ENCODE assay signal across 19 mouse cellular contexts in the genomic region with DNA sequence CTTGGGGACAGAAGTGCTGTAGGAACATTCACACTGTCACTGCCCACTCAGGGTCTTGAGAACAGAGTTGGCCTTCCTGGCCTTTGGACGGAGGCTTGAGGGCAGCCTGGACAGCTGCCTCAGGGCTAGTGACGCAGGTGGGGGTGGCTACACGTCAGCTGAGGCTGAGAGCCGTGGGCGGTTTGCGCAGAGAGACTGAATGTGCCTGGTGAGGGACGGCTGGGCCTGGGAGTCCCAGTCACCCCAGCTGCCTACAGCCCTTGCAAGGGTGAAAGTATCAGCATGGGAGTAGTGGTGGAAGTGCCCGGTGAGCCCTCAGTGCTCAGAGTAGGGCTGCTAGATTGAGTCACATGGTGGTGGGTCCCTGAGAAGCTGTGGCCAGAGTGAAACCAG. TPM values are rescaled to one million over a fixed set of nuclear protein-coding genes. Genes with fewer than 3 reads are reported as not detected.
DNase-seq lines count a peak whose midpoint lies in the region; TF ChIP-seq lines count a peak whose summit lies in the region.
"Had no signal": no experiment of that assay in that cellular context is flagged by ENCODE, and none has a peak within 500 bp of the region (broad histone marks: within the 10 kb centered on the region; RNA-seq: fewer than 3 reads in every experiment).

No protein-coding gene starts in this region.

- no peak for TF ChIP-seq CTCF in left cerebral cortex, adult 2 months (IDR thresholded peaks at IDR 0.05)

- peak overlapping the region; percentile 85 for H3K27ac ChIP-seq in left cerebral cortex, adult 2 months
- H3K27ac ChIP-seq: forebrain, embryonic 13.5 days; gastrocnemius, adult 2 months; heart, adult 2 months; hindbrain, embryonic 15.5 days; limb, embryonic 12.5 days; liver, embryonic 14.5 days had no signal

- H3K4me3 ChIP-seq in left cerebral cortex, adult 2 months, result no peak overlapping the region
- H3K4me3 ChIP-seq: forebrain, embryonic 13.5 days; gastrocnemius, adult 2 months; heart, adult 2 months; hindbrain, embryonic 15.5 days; limb, embryonic 12.5 days; megakaryocyte, embryonic 14.5 days had no signal

- peak; percentile 64 to 69 for DNase-seq in frontal cortex, postnatal 36 days (ENCODE audit: low spot score in 2 of 2)
- DNase-seq in frontal cortex, postnatal 14 days (ENCODE audit: low spot score in 2 of 2), result no peak
- DNase-seq in left cerebral cortex, adult 2 months (ENCODE audit: extremely low spot score in 1 of 2, low spot score in 2 of 2), result peak; percentile 56 to 75
- no peak for DNase-seq in left cerebral cortex, adult 11 months (ENCODE audit: low spot score)
- DNase-seq in NIH3T3 (ENCODE audit: low read depth), result peak; percentile 4
- DNase-seq in cerebellum, postnatal 10 days, result peak; percentile 38 to 51
- no peak for DNase-seq in kidney, adult 11 months
- no peak for DNase-seq in adrenal gland, adult (ENCODE audit: inconsistent age in 2 of 2, low spot score in 1 of 2)
- DNase-seq: adrenal gland, adult 2 months; gastrocnemius, adult 2 months; heart, adult 2 months; kidney, adult 2 months; kidney, postnatal 36 days; thymus, postnatal 25 days had no signal

- intact Hi-C loops in left cerebral cortex, adult 2 months (cut with DNase I), result no loop called here

RNA-seq across cellular contexts. Expression of a gene that starts 6.6 kb away (rescaled TPM):
- total RNA-seq in left cerebral cortex, adult 2 months (2021), result 100 to 1,000 TPM; 223 to 224 TPM

RNA-seq across cellular contexts. Expression of a gene that starts 37.9 kb away (rescaled TPM):
- 100 to 1,000 TPM; 116 to 132 TPM for total RNA-seq in left cerebral cortex, adult 2 months (2021)

Comparison
In these comparisons a context has a peak if more than half of its experiments do, and no peak if none do; other contexts are left out.
1. DNase-seq: peak in frontal cortex, postnatal 36 days (2 of 2), left cerebral cortex, adult 2 months (2 of 2), NIH3T3 (single experiment) and cerebellum, postnatal 10 days (2 of 2); none in frontal cortex, postnatal 14 days (0 of 2), left cerebral cortex, adult 11 months (single experiment), kidney, adult 11 months (single experiment) and adrenal gland, adult (0 of 2).